Mouse (Mus musculus) CH12.LX (cell line): ENCODE measurements at regions not wholly inside any gene's neighbourhood (a gene's known extent, or its start where the extent isn't known, plus 50 kb on each side); places are given as distances from the start of the nearest gene placed in this dataset.

ENCODE experiments used
- DNase-seq: peaks from one replicate; pipeline ENCODE4 v3.0.0-alpha.2; 2013; ENCODE audit errors: extremely low read depth
- H3K27ac ChIP-seq: 2 replicates; pipeline ENCODE4 v1.5.1; 2012; ENCODE audit warnings: low read depth, mild to moderate bottlenecking, control low read depth, moderate library complexity; ENCODE audit not compliant: insufficient read depth
- H3K27me3 ChIP-seq: replicated peaks from 2 replicates; pipeline ENCODE3; 2012; ENCODE audit warnings: inconsistent platforms
- H3K36me3 ChIP-seq, 2 experiments: replicated peaks in 1 of 2; 2 replicates each; pipeline versions ENCODE3 to v1.6.1; 2012; ENCODE audit warnings: inconsistent platforms in 1 of 2, low read length in 1 of 2, mild to moderate bottlenecking in 1 of 2, mixed read lengths in 1 of 2, moderate library complexity in 1 of 2; ENCODE audit not compliant: control insufficient read depth in 1 of 2, insufficient read depth in 1 of 2
- H3K4me1 ChIP-seq, 2 experiments: 2 replicates each; pipeline ENCODE4 v1.6.1; 2012; ENCODE audit warnings: inconsistent platforms in 1 of 2, moderate library complexity in 1 of 2; ENCODE audit not compliant: insufficient read depth in 2 of 2, control insufficient read depth in 1 of 2
- H3K4me2 ChIP-seq: 2 replicates; pipeline ENCODE4 v1.6.1; 2012; ENCODE audit warnings: low read depth, mild to moderate bottlenecking, control low read depth; ENCODE audit not compliant: poor library complexity, insufficient read depth, severe bottlenecking
- H3K4me3 ChIP-seq, 3 experiments: fragments of 150-350 bp in 1 of 3; sonication (generic) in 1 of 3; replicated peaks in 1 of 3; 2 replicates each; pipeline versions ENCODE3 to v1.5.1; 2011 to 2012; ENCODE audit warnings: low read depth in 2 of 3, low read length in 2 of 3, mild to moderate bottlenecking in 2 of 3, moderate library complexity in 2 of 3, control low read depth in 1 of 3, improper control_type of control experiment in 1 of 3, inconsistent platforms in 1 of 3, mixed read lengths in 1 of 3; ENCODE audit not compliant: poor library complexity in 1 of 3
- H3K79me2 ChIP-seq: replicated peaks from 2 replicates; pipeline ENCODE4 v1.6.1; 2012; ENCODE audit warnings: mild to moderate bottlenecking, moderate library complexity; ENCODE audit not compliant: control insufficient read depth, poor library complexity, insufficient read depth, severe bottlenecking; ENCODE audit errors: extremely low read depth
- H3K9ac ChIP-seq: 2 replicates; pipeline ENCODE4 v1.6.1; 2012; ENCODE audit warnings: low read depth, mild to moderate bottlenecking, control low read depth, moderate library complexity; ENCODE audit not compliant: insufficient read depth
- H3K9me3 ChIP-seq: replicated peaks from 2 replicates; pipeline ENCODE3; 2012; ENCODE audit warnings: low read length, inconsistent platforms, mixed read lengths
- BHLHE40 ChIP-seq: IDR thresholded peaks from 2 replicates; pipeline ENCODE4 v1.6.1; 2011; ENCODE audit warnings: mild to moderate bottlenecking, low read depth, low read length, improper control_type of control experiment
- CHD1 ChIP-seq: IDR thresholded peaks from 2 replicates; pipeline ENCODE4 v1.6.1; 2012; ENCODE audit warnings: low read depth, low read length, improper control_type of control experiment, inconsistent platforms
- CTCF ChIP-seq, 2 experiments: IDR thresholded peaks in 1 of 2; conservative IDR thresholded peaks in 1 of 2; 2 replicates each; pipeline ENCODE4 v1.5.1; 2011 to 2012; ENCODE audit warnings: low read depth in 2 of 2, low read length in 2 of 2, improper control_type of control experiment in 1 of 2, inconsistent platforms in 1 of 2, mild to moderate bottlenecking in 1 of 2, moderate library complexity in 1 of 2
- ELF1 ChIP-seq: IDR thresholded peaks from 2 replicates; pipeline ENCODE4 v1.6.1; 2014; ENCODE audit warnings: low read depth, mild to moderate bottlenecking, inconsistent platforms, low read length, improper control_type of control experiment
- EP300 ChIP-seq: IDR thresholded peaks from 2 replicates; pipeline ENCODE4 v1.6.1; 2011; ENCODE audit warnings: low read length, improper control_type of control experiment
- HCFC1 ChIP-seq: IDR thresholded peaks from 2 replicates; pipeline ENCODE4 v1.6.1; 2012; ENCODE audit warnings: low read depth, mild to moderate bottlenecking, inconsistent platforms, low read length, improper control_type of control experiment
- IRF4 ChIP-seq: IDR thresholded peaks from 2 replicates; pipeline ENCODE4 v1.6.1; 2014; ENCODE audit warnings: low read depth, mild to moderate bottlenecking, inconsistent platforms, low read length, improper control_type of control experiment
- JUN ChIP-seq: IDR thresholded peaks from 2 replicates; pipeline ENCODE4 v1.6.1; 2011; ENCODE audit warnings: low read depth, mild to moderate bottlenecking, low read length, improper control_type of control experiment, moderate library complexity; ENCODE audit not compliant: insufficient read depth
- JUND ChIP-seq: conservative IDR thresholded peaks from 2 replicates; pipeline ENCODE4 v1.6.1; 2011; ENCODE audit warnings: low read depth, low read length, improper control_type of control experiment
- MAFK ChIP-seq: IDR thresholded peaks from 2 replicates; pipeline ENCODE4 v1.6.1; 2011; ENCODE audit warnings: low read length, improper control_type of control experiment; ENCODE audit not compliant: insufficient replicate concordance
- MEF2A ChIP-seq: IDR thresholded peaks from 2 replicates; pipeline ENCODE4 v1.6.1; 2014; ENCODE audit warnings: low read depth, mild to moderate bottlenecking, inconsistent platforms, low read length, improper control_type of control experiment, borderline replicate concordance
- MYC ChIP-seq: IDR thresholded peaks from 2 replicates; pipeline ENCODE4 v1.6.1; 2011; ENCODE audit warnings: low read depth, mild to moderate bottlenecking, improper control_type of control experiment, low read length
- NELFE ChIP-seq: IDR thresholded peaks from 2 replicates; pipeline ENCODE4 v1.6.1; 2011; ENCODE audit warnings: low read depth, low read length, improper control_type of control experiment
- NRF1 ChIP-seq: IDR thresholded peaks from 2 replicates; pipeline ENCODE4 v1.6.1; 2014; ENCODE audit warnings: low read depth, mild to moderate bottlenecking, inconsistent platforms, low read length, improper control_type of control experiment, moderate library complexity
- POLR2A ChIP-seq: IDR thresholded peaks from 2 replicates; pipeline ENCODE4 v1.6.1; 2011; ENCODE audit warnings: low read depth, mild to moderate bottlenecking, improper control_type of control experiment, low read length
- RAD21 ChIP-seq: IDR thresholded peaks from 2 replicates; pipeline ENCODE4 v1.6.1; 2011; ENCODE audit warnings: low read depth, mild to moderate bottlenecking, low read length, improper control_type of control experiment, moderate library complexity
- RCOR1 ChIP-seq: conservative IDR thresholded peaks from 2 replicates; pipeline ENCODE4 v1.6.1; 2012; ENCODE audit warnings: low read depth, mild to moderate bottlenecking, inconsistent platforms, low read length, improper control_type of control experiment
- SIN3A ChIP-seq: IDR thresholded peaks from 2 replicates; pipeline ENCODE4 v1.6.1; 2012; ENCODE audit warnings: low read length, improper control_type of control experiment, inconsistent platforms
- SMC3 ChIP-seq: IDR thresholded peaks from 2 replicates; pipeline ENCODE4 v1.6.1; 2011; ENCODE audit warnings: low read depth, low read length, improper control_type of control experiment
- TBP ChIP-seq: conservative IDR thresholded peaks from 2 replicates; pipeline ENCODE4 v1.6.1; 2011; ENCODE audit warnings: low read depth, low read length, improper control_type of control experiment
- ZC3H11A ChIP-seq: IDR thresholded peaks from 2 replicates; pipeline ENCODE4 v1.6.1; 2012; ENCODE audit warnings: low read depth, mild to moderate bottlenecking, inconsistent platforms, low read length, improper control_type of control experiment
- ZMIZ1 ChIP-seq: IDR thresholded peaks from 2 replicates; pipeline ENCODE4 v1.6.1; 2012; ENCODE audit warnings: low read depth, mild to moderate bottlenecking, inconsistent platforms, low read length, improper control_type of control experiment
- ZNF384 ChIP-seq: IDR thresholded peaks from 2 replicates; pipeline ENCODE4 v1.6.1; 2012; ENCODE audit warnings: low read depth, low read length, improper control_type of control experiment, inconsistent platforms
- dilution Hi-C: fragments of 300-500 bp; cut with MboI; formaldehyde crosslinking; loops from 2 replicates; pipeline ENCODE4 v1.14.3; 2020; ENCODE audit warnings: low sequenced_read_pairs; ENCODE audit not compliant: extremely low pct_unique_long_range_greater_than_20kb, extremely low pct_ligation_motif_present
- in situ Hi-C: fragments of 300-500 bp; cut with MboI; formaldehyde crosslinking; loops from 3 replicates; pipeline ENCODE4 v1.14.3; 2019; ENCODE audit warnings: low sequenced_read_pairs, low pct_ligation_motif_present, low pct_unique_long_range_greater_than_20kb, mixed read lengths

DNA sequence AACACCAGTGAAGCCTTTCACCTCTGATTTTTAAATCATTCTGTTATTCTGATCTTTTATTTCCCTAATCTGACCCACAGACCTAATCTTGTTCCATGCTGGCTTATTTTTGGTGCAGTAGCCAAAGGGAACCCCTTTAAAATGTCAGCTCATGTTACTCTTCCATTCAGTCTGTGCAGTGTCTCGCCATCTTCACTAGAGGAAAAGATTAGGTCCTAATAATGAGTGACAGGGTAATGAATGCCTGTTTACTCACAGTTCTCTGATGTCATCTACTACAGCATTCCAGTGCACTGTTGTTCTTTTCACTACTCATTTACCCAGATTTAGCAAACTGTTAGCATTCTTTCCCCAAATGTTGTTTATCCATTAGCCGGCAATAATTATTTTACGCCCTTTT, 388.2 kb downstream of the Tecrl start:
- in situ Hi-C loops: no loop called here
- no peak overlapping the region for H3K4me3 ChIP-seq
- no peak overlapping the region for H3K4me2 ChIP-seq
- no peak overlapping the region for H3K27ac ChIP-seq
- peaks cover 19% of the 10 kb centered on the region for H3K9me3 ChIP-seq
- H3K79me2 ChIP-seq: no peaks in the 10 kb centered on the region
- no peaks in the 10 kb centered on the region for H3K27me3 ChIP-seq
- no peak for DNase-seq
- no peak overlapping the region for H3K9ac ChIP-seq
- no peaks in the 10 kb centered on the region for H3K4me1 ChIP-seq
- TF ChIP-seq IRF4 (no peak), MAFK (no peak), TBP (no peak), JUND (no peak), ZC3H11A (no peak), RCOR1 (no peak), CHD1 (no peak), SIN3A (no peak), ZNF384 (no peak), NRF1 (no peak), HCFC1 (no peak), EP300 (no peak), RAD21 (no peak), POLR2A (no peak), BHLHE40 (no peak), MYC (no peak)
- TF ChIP-seq, all 38 proteins: peak for 0
- H3K36me3 ChIP-seq: no peaks in the 10 kb centered on the region
- dilution Hi-C loops: no loop called here

DNA sequence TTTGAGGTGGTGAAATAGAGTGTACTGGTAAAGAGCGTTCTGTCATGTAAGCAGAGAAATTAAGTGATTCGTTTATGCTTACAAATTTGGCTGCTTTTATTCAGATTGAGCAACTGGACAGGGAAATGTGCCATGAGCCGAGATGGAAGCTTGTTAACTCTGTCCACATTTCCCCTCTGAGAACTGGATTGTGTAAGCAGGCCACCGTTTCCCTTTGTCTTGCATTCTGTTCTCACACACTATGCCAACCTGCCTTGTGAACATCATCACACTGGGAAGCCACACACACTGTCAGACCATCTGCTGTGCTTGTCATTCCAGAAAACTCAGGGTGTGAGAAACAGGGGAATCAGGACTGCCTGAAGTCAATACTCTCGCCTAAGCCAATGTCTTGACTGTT, 388.8 kb downstream of the Tecrl start:
- Histone ChIP-seq H3K4me3 (no peak overlapping the region), H3K79me2 (no peaks in the 10 kb centered on the region), H3K27me3 (no peaks in the 10 kb centered on the region), H3K36me3 (no peaks in the 10 kb centered on the region), H3K27ac (no peak overlapping the region), H3K9ac (no peak overlapping the region), H3K4me1 (no peaks in the 10 kb centered on the region), H3K9me3 (peaks cover 20% of the 10 kb centered on the region), H3K4me2 (no peak overlapping the region)
- TF ChIP-seq MEF2A (no peak), TBP (no peak), RAD21 (no peak), ELF1 (no peak), JUN (no peak), NELFE (no peak), ZC3H11A (no peak), SMC3 (no peak), ZMIZ1 (no peak), CTCF (conservative IDR thresholded peaks at IDR 0.05 in 1 of 2, IDR thresholded peaks at IDR 0.05 in 1 of 2; ENCODE audit: low read depth in 2 of 2, low read length in 2 of 2) (no peak)
- DNase-seq: no peak
- dilution Hi-C loops (no loop called here), in situ Hi-C loops (no loop called here)
